Mouse (Mus musculus) heart, postnatal 4 days (tissue): ENCODE measurements around the gene Gata1. TPM values are rescaled to one million over a fixed set of nuclear protein-coding genes. Genes with fewer than 3 reads are reported as not detected.
A peak's percentile ranks its signal among the peaks of the same experiment; 100 is the strongest.
"Not testable (repeated sequence)": the region's sequence is repeated elsewhere in the genome, so short reads cannot be mapped to it uniquely, and the experiment has no call there.

Experiments used
- DNase-seq: peaks from one replicate; pipeline ENCODE4 v3.0.0; 2021
- total RNA-seq, 2 experiments: library from RNA; stranded (reverse); gene quantifications; 2 replicates each; pipeline ENCODE4 v1.2.3; 2021

The Gata1 gene
- under 1 TPM in 1 of 2 experiments, not detected in 1; 0.14 TPM for total RNA-seq

DNA sequence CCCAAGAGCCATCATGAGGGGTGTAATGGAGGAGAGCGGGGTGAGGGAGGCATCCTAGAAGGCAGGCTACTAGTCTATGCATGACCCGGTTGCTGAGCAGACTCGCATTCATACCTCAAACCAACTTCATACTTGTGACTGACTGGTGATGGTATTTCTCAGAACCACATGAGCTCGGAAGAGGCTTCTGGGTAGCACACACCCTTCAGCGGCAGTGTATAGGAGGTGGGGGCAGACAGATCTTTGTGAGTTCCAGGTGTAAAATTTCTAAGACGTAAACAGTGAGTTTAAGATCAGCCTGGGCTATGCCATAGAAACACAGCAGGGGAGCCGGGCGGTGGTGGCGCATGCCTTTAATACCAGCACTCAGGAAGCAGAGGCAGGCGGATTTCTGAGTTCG lies at the start of gene Gata1:
TSS of gene Gata1 (minus strand) at position 180 of the 400 bp plus-strand sequence.
- DNase-seq: no peak

DNA sequence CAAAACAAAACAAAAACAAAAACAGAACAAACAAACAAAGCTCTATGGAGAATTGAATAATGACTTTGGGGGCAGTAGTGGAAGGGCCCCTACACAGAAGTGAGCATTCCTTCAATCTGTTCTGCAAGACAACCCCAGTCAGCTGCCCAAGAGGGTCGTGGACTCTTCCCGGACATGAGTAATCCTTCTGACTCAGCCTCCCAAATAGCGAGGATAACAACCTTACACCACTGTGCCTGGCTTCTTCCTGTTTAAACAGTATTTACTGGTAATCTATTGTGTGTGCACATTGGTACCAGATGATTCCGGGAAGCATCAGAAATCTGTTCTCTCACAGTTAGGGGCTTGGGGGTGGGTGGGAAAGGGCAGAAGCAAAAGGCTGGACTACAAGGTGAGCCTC lies 48.9 kb upstream of the Gata1 start:
- no peak for DNase-seq

DNA sequence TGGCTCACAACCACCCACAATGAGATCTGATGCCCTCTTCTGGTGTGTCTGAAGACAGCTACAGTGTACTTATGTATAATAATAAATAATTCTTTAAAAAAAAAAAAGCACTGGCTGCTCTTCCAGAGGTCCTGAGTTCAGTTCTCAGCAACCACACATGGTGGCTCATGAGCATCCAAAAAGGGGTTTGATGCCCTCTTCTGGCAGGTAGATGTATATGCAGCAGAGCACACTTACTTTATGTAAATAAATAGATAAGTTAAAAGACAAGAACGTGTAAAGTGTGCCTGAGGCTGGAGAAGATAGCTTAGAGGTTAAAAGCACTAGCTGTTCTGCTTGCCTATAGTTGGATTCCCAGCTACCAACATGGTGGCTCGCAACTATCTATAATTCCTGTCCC lies 46.9 kb upstream of the Gata1 start:
- DNase-seq: no peak

DNA sequence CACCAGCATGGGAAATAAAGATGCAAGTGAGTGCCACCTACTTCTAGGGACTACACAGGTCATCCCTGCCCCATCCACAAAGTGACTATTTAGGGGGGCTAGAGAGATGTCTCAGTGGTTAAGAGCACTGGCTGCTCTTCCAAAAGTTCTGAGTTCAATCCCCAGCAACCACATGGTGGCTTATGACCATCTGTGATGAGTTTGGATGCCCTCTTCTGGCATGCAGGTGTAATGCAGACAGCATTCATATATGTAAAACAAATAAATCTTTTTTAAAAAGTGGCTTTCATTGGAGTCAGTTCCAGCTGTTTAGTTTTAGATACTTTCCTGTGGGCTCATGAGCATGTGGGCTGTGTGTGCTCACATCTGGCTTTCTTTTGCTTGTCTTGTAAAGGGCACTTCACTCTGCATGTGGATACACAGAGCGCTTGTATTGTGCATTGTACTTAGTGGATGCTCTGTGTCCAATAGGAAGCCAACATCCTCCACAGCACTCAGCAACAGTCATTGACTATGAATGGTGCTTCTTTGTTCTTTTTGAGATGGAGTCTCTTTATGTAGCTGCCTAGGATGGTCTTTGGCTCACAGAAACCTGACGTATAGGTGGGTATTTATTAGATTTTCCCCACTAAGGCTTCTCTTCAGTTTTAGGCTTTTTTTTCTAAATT lies 42.4 kb upstream of the Gata1 start:
- no peak for DNase-seq

DNA sequence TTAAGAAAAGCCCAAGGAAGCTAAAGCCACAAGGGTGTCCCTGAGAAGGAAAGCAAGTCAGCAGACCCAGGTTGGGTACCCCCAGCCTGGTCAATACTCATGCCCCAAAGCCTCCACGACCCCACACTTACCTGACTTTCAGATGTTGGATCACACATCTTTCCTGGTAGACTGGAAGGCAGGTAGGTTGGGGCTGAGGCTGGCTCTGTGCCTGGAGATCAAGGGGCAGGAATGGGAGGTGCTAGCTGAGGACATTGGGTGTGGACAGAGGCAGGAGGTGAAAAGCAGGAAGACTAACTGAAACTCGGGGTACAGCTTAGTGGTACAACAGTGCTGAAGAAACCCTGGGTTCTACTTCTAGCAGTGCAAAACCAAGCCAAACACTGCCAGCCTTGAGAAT lies 40.4 kb upstream of the Gata1 start, which contains the start of gene Glod5:
TSS of gene Glod5 (minus strand) at position 207 of the 400 bp plus-strand sequence.
- no peak for DNase-seq

DNA sequence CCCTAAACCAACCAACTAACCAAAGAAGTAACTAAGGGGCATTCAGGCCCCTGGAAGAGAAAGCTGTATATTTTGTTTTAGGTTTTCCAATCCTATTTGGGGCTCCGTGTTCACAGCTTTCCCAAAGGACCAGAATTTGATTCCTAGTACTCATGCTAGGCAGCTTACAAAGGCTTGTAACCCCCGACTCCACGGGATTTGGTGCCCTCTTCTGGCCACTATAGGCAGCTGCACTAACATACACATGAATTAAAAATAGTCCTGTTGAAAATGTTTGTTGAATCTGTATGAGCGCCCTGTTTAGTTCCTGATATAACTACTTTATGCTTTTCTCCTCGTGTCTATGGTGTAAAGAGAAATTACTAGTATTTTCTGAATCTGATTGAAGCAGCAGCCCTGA lies 39.3 kb upstream of the Gata1 start:
- DNase-seq: peak; percentile 32

DNA sequence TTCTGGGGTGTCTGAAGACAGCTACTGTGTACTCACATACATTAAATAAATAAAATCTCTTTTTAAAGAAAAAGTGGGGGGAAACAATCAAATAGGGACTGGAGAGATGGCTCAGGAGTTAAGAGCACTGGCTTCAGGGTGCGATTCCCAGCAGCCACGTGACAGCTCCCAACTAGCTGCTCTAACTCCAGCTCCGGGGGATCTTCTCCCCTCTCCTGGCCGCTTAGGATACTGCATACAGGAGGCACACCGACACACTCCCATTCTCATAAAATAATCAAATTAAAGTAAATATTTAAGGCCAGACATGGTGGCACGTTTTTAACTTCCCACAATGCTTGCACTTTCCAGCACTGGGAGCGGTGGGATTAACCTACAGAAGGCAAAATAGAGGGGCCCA lies 37.8 kb upstream of the Gata1 start:
- peak; percentile 22 for DNase-seq

DNA sequence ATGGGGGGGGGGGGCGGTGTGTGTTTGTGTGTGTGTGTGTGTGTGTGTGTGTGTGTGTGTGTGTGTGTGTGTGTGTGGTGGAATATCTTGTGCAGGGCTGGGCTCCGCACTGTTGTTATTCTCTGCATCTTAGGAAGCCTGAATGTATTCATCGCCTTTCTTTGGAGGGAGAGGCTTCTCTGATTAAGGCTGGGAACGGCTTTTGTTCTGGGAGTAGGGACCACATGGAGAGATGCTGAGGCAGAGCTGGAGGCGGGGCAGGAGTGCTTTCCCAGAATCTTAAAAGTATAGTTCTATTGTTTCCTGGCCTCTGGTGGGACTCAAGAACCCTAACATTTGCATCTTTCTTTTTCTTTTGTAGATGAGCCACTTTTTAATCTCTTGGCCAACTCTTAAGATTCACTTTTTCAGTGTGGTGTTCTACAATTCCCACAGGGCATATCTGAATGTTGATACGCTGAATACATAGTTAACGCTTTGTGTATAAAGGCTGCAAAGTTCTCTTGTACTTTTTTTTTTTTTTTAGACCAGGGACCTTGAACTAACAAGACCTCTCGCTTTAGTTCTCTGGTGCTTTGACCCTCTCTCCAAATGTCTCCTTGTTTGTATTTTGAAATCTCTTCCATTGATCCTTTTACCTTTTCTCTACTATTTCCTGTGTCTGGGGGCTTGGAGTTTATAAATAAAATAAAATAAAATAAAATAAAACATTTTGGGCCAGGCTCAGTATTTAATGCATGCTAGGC lies 35.9 kb upstream of the Gata1 start:
- DNase-seq: no peak

DNA sequence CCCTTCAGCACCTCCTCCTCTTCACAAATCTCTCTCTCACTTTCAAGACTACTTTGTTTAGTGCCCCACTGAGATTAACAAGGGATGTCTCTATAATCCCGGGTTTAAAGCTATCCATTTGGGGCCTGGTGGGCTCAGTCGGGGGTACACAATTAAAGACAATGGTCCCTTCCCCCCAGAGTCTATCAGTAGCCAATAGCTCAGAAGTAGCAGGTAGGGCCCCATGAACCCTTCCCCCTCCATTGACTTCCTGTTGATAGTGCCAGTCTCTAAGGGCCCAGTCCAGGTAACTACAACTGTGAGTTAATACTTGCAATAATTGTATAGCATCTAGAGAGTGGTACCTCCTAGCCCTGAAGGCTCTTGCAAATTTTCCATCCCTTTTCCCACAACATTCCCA lies 35.3 kb upstream of the Gata1 start:
- no peak for DNase-seq

DNA sequence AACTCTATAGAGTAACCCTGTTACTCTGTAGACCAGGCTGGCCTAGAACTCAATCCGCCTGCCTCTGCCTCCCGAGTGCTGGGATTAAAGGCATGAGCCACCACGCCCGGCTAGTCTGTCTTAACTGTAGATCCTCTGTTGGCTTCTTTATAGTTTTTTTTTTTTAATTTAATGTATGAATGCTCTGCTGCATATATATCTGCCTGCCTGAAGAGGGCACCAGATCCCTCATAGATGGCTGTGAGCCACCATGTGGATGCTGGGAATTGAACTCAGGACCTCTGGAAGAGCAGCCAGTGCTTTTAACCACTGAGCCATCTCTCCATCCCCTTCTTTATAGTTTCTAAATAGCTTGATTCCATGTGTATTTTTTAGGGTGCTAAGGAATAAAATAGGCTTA lies 31.5 kb upstream of the Gata1 start:
- DNase-seq: not testable (repeated sequence)

DNA sequence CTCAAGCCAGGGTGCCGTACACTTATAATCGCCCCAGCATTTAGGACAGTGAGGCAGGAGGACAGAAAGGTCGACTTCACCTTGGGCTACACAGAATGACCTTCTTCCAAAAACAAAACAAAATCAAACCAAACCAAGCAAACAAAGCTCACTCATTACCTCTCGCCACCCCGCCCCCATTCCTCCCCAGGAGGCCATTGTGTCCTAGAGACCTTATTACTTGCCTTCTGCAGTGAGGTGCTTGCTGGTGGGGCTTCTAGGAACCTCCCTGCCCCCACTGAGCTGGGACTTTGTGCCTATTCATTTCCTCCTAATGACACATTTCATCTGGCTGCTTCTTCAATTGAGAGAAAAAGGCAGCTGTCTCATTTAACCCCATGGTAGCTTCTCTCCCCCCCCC lies 30.7 kb upstream of the Gata1 start:
- DNase-seq: no peak

DNA sequence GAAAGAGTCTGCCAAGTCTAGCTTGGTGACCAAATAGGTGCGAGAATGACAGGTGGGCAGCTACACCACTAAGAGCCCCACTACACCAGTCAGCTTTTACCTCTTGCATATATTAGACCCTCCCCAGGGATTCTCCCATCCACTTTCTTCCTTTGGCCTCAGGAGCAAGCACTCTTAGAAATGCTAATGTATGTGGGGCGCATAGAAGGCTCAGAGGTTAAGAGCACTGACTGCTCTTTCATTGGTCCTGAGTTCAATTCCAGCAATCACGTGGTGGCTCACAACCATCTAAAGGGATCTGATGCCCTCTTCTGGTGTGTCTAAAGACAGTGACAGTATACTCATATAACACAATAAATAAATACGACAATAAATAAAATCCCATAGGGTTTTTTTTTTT lies 25.1 kb upstream of the Gata1 start:
- no peak for DNase-seq

DNA sequence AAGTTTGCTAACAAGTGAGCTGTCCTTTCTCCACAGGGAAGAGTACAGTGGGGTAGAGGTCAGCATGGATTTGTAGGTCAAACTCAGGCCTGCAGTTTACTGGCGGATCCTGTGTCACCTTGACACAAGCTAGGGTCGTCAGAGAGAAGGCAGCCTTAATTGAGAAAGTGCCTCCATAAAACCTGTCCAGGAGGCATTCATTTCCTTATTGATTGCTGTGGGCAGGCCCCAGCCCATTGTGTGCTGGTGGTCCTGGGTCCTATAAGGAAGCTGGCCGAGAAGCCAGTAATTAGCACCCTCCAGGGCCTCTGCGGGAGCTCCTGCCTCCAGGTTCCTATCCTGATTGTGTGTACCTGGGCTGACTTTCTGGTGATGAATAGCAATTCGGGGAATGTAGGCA lies 24.1 kb upstream of the Gata1 start:
- no peak for DNase-seq

DNA sequence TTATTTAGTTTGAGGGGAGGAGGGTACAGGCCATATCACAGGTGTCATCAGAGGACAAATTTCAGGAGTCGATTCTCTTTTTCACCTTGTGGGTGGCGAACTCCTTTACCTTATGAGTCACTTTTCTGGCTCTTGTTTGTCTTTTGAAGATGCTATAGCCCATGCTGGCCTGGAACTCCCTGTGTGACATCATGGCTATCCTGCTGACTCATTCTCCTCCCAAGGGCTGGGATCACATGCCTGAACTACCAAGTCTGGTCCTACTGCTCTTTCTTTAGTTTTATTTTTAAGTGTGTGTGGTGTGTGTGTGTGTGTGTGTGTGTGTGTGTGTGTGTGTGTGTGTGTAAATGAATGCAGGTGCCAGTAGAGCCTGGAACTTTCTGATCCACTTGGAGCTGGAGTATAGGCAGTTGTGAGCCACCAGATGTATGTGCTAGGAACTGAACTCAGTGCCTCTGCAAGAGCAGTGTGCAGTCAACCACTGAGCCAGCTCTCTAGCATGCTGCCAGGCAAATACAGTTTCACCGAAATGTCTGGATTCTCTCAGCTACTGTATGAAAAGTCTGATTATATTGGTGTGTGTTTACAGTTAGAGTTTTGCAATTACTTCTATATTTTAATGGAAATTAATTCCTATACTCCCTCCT lies 22.8 kb upstream of the Gata1 start:
- no peak for DNase-seq

DNA sequence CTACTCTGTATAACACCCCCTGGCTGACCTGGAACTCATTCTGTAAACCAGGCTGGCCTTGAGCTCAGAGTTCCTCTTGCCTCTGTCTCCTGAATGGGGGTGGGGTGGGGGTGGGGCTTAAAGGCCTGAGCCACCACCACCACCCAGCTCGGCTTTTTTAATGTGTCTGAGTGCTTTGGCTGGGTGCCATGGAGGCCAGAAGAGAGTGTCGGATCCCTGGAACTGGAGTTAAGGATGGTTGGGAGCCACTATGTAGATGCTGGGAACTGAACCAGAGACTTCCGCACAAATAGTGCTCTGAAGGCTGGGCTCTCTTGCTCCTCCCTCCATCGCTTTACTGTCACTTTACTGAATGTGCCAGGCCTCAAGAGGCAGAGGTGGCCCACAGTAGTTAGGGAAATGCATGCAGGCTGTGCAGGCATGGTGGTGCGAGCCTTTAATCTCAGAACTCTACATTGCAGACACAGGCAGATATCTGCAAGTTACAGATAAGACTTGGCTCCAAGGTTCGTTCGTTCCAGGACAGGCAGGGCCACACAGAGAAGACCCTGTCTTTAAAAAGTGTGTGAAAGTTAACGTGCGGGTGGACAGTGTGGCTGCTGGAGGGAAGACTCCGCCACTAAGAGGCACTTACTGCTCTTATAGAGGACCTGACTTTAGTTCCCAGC lies 15.3 kb upstream of the Gata1 start:
- DNase-seq: peak; percentile 9

DNA sequence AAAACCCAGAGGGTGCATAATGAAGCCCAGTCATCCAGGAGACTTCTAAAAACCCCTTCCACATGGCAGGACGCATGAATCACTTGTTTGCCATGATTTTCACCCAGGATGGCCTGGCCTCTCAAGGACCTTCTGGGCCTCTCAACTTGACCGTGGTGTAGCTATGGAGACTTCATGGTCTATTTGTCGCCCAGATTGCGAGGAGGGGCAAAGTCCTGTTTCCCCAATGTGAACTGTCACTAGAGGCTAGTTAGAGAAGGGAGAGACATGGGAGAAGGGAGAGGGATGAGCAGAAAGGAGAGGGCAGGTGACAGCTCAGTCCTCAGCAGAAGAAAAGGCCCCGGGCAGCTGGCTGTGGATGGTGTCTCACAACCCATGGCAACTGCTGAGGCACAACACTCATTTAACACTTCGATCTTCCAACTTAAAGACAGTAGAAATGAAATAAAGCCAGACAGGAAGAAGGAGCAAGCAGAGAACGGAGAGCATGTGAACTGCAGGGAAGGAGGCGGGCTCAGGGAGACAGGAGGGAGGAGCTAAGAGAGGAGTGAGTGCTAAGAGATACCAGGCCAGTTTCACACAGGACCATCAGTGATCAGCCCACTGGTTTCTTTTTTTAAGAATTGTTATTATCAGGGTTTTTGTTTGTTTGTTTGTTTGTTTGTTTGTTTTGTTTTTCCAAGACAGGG lies 14.7 kb upstream of the Gata1 start:
- DNase-seq: no peak

DNA sequence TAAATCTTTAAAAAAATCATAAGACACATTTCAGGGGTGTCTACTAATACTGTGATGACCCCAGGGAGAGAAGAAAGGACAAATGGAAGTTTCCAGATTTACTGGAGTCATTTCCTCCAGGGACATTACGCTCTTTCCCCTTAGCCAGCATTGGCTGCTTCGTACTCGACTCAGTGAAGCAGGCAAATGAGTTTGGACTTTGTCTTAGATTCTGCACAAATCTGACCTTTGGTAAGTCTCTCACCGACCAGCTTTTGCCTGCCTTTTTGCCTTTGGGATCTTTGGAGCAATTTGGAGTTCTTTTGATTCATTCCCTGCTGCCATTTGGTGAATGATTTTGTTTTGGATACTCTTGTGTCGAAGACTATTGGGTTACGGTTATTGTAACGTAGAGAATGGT lies 3.5 kb upstream of the Gata1 start:
- DNase-seq: no peak

DNA sequence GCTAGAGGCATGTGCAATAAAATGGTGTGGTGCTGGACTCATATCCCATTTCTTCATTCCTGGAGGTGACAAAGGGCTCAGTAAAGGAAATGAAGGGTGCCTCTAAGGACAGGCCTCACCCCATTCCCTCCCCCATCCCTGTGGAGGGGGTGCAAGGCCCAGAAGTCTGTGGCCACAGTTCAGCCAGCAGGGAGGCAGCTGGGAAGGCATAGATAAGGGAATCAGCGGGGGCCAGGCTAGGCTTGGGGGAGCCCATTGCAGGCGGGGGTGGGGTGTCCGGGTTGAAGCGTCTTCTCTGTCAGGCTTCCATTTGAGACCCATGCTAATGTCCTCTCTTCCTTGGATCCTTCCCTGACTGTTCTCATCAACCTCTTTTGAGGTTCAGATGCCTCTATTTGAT lies 6.6 kb downstream of the Gata1 start:
- no peak for DNase-seq

DNA sequence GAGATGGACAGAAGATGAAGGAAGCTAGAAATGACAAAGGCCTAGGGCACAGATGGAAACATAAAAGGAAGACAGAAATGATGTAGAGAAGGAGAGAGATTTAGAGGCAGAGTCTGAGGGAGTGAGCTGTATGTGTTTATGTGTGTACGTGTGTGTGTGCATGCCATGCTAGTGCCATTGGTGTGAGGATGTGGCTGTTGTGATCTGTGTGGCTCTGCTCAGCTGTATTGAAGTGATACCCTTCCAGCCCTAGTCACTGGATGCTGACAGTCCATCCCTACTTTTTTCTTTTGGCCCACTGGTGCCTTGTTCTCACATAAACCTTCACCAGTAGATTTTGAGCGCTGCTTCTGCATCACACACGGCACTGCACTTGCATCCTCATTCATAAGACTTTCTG lies 9.0 kb downstream of the Gata1 start:
- no peak for DNase-seq

DNA sequence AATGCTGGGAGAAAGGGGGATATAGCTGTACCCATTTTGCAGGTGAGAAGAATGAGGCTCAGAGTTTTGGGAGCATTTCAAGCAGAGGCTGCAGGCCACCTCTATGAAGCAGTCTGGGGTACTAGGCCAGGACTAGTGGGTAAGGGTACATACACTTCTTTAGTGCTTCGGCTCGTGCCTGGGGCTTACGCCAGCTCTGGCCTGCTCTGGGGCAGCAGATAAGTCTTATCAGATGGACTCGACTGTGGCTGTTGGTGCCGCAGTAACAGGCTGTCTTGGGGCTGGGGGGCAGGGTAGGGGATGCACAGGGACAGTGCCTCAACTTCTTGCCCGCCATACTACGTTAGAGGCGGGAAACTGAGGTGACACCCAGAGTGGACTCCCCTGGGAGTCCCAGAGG lies 9.6 kb downstream of the Gata1 start:
- DNase-seq: no peak

DNA sequence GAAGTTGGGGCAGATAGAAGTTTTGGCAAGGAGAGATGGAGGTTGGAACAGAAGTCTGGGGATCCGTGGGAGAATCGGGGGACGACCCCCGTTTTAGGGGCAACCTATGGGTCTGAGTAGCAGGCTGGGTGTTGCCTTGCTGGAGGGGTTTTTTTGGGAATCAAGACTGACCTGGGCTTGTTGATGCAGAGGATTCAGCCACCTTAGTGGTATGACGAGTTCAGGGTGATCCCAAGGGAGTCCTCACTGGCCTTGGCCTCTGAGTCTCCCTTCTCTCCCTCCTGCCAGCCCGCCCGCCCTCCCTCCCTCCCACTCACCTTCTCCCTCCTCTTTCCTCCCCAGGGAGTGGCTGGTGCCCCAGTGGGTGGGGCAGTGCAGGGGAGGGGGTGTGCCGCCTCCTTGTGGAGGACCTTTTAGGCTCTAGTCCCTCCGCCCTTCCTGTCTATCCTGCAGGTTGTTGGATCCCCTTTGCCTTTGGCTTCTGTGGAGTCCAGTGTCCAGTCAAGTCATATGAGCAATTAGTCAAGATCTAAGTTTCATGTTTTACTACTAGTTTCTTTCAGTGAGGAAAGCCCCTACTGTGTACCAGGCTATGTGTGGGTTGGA lies 10.2 kb downstream of the Gata1 start:
- no peak for DNase-seq

DNA sequence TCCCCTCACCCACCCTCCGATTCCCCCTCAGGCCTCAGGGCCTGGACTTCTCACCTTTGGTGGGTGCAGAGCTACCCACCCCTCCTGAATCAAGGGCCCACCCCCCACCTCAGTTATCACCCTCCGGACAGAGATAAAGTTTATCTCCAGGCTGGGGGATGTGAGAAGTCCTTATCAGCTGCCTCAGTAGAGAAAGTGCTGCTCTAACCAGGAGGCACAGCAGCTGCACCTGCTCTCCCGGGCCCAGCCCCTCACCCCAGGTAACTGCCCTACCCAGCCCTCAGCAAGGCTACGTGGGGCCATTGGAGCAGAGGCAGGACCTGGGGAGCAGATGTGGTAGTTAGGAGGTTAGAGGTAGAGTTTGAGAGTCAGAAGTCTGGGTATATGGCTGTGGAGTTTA lies 11.7 kb downstream of the Gata1 start:
- no peak for DNase-seq
